Mouse (Mus musculus) forebrain, embryonic 16.5 days (tissue): Measurements from ENCODE around the gene Adgrg1. TPM values are rescaled to one million over a fixed set of nuclear protein-coding genes. Genes with fewer than 3 reads are reported as not detected.
A peak's percentile ranks its signal among the peaks of the same experiment; 100 is the strongest.

ENCODE experiments used
- ATAC-seq: fragments of 200-750 bp; cut with Nextera tagmentation; 2 replicates; pipeline ENCODE4 v1.8.0; 2017; ENCODE audit warnings: mild to moderate bottlenecking, moderate library complexity
- H3K27ac ChIP-seq: fragments of 300-500 bp; sonication (generic); 2 replicates; pipeline ENCODE4 v1.5.1; 2014; ENCODE audit warnings: low read length, control low read depth
- H3K27me3 ChIP-seq: fragments of 300-500 bp; sonication (generic); replicated peaks from 2 replicates; pipeline ENCODE4 v1.6.1; 2014; ENCODE audit warnings: low read length; ENCODE audit not compliant: control insufficient read depth, insufficient read depth
- H3K36me3 ChIP-seq: fragments of 300-500 bp; sonication (generic); 2 replicates; pipeline ENCODE4 v1.6.1; 2014; ENCODE audit not compliant: control insufficient read depth, insufficient read depth
- H3K4me1 ChIP-seq: fragments of 300-500 bp; sonication (generic); replicated peaks from 2 replicates; pipeline ENCODE4 v1.6.1; 2014; ENCODE audit warnings: low read length; ENCODE audit not compliant: control insufficient read depth, insufficient read depth
- H3K4me2 ChIP-seq: fragments of 300-500 bp; sonication (generic); 2 replicates; pipeline ENCODE4 v1.6.1; 2014; ENCODE audit warnings: mild to moderate bottlenecking, low read length, control low read depth
- H3K4me3 ChIP-seq: fragments of 300-500 bp; sonication (generic); replicated peaks from 2 replicates; pipeline ENCODE4 v1.5.1; 2014; ENCODE audit warnings: mild to moderate bottlenecking, low read length, control low read depth
- H3K9ac ChIP-seq: fragments of 300-500 bp; sonication (generic); replicated peaks from 2 replicates; pipeline ENCODE4 v1.6.1; 2014; ENCODE audit warnings: low read depth, low read length, control low read depth
- H3K9me3 ChIP-seq: fragments of 300-500 bp; sonication (generic); 2 replicates; pipeline ENCODE4 v1.6.1; 2016; ENCODE audit warnings: low read length; ENCODE audit not compliant: control insufficient read depth
- WGBS: fragments of 180-500 bp; shearing (Covaris S2); extraction: QIAGEN DNeasy Blood & Tissue Kit; methylation state at CpG from one replicate; pipeline ENCODE4 v1.1.7; 2014; 5-methylcytosine and 5-hydroxymethylcytosine counted together
- polyA plus RNA-seq: library from polyadenylated mRNA; unstranded; fragments of >200 nt; fragmentation: Nextera tagmentation; extraction: Ambion mirVana; gene quantifications from 2 replicates; pipeline ENCODE4 v1.2.1, GENCODE M21; 2015

Adgrg1 gene
- 132 and 152 TPM in 2 replicates for polyA plus RNA-seq

DNA sequence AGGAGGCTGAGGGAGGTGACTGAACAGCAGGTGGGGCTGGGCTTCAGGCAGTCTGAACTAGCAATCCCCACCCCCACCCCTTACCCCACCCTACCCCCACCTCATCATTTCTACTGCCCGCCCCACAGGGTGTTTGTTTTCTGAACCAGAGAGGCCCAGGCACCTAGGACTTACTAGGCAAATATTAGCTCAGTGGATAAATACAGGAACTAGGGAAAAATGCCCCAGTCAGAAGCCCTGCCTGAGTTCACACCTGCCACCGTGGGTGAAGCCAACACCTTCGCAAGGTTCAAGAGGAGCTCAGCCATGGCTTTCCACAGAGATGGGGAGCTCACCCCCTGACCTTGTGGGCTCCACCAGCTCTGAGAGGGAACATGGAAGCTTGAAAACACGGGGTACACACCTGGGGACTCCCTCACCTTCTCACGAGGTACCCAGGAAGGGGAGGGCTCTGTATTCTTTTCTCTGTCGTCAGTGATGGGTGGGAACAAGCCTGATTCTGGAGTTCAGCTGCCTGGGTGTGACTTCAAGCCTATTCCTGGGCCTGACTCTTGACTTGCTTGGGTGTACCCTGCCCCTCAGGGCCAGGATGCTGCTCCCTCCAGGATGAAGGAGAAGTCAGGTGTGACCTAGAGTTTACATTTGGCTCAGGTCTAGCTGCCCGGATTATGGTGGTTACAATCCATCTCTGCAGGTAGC is at the start of gene Adgrg1:
Gene Adgrg1 (plus strand): TSS at position 285 of the 699 bp plus-strand sequence.
- WGBS = 62% methylated on average over 7 of the region's 7 CpGs

DNA sequence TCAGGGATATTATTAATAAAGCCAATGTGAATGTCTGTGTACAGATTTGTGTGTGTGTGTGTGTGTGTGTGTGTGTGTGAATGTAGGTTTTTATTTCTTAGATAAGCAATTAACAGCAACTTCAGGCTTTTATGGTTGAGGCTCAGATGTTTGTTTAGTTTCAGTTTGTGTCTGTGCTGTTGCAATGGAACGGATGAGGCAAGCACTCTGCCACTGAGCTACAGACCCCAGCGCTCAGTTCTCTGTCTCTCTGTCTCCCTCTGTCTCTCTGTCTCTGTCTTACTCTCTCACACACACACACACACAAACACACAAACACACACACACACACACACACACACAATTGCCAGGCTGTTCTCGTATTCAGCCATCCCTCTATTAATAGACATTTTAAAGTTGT is 46.3 kb upstream of the Adgrg1 start:
- ATAC-seq = no peak
- no peak overlapping the region for H3K27ac ChIP-seq
- 87% methylated on average over 3 of the region's 3 CpGs for WGBS
- no peaks in the 10 kb centered on the region for H3K36me3 ChIP-seq
- H3K9ac ChIP-seq = no peak overlapping the region
- H3K4me1 ChIP-seq = no peaks in the 10 kb centered on the region
- no peak overlapping the region for H3K4me3 ChIP-seq
- H3K27me3 ChIP-seq = no peaks in the 10 kb centered on the region
- H3K9me3 ChIP-seq = no peaks in the 10 kb centered on the region
- H3K4me2 ChIP-seq = no peak overlapping the region

More for the DNA sequence above, at the start of gene Adgrg1:
- Histone ChIP-seq H3K27ac (no peak within 1 kb of the TSS), H3K9me3 (no peaks in the 10 kb centered on the region), H3K4me3 (no peak within 1 kb of the TSS), H3K4me2 (no peak within 1 kb of the TSS), H3K4me1 (peaks cover 23% of the 10 kb centered on the region), H3K27me3 (no peaks in the 10 kb centered on the region), H3K36me3 (no peaks in the 10 kb centered on the region), H3K9ac (no peak within 1 kb of the TSS)
- ATAC-seq = no peak

DNA sequence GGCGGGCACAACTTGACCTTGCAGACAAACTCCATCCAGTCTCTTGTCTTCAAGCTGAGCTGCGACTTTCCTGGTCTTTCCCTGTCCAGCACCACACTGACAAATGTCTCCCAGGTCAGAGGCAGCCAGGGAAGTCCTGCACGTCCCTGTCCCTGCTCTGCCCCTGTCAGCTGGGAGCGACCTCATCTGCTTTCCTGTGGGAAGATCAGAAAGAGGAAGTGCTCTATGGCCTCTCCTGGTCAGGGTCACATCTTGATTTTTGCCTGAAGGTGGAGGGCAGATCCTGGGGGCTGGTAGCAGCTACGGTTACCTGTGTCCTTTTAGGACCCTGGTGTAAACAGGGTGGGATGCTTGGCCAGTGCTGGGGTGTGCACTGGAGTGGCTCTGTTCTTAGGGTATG is 40.6 kb upstream of the Adgrg1 start:
- H3K27ac ChIP-seq = no peak overlapping the region
- H3K4me2 ChIP-seq = no peak overlapping the region
- no peaks in the 10 kb centered on the region for H3K36me3 ChIP-seq
- no peak for ATAC-seq
- H3K9ac ChIP-seq = no peak overlapping the region
- H3K4me1 ChIP-seq = no peaks in the 10 kb centered on the region
- no peaks in the 10 kb centered on the region for H3K9me3 ChIP-seq
- WGBS = 67% methylated on average over 5 of the region's 5 CpGs
- H3K27me3 ChIP-seq = no peaks in the 10 kb centered on the region
- H3K4me3 ChIP-seq = no peak overlapping the region

DNA sequence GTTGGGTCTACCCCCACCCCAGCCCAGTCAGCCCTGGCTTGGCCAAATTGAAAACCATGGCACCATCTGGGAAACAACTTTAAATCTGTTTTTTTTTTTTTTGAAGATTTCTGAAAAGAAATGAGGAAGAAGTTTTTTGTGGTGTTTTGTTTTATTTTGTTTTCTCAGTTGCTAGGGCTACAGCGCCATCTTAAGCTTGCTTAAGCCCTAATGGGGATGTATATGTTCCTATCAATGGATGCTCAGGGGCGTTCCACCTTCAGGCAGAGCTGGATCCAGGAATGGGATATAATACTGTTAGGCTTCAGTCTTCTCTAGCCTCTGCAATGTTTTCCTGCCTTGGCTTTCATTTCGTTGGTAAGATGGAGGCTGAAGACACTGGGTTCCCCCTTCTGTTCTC is 39.4 kb upstream of the Adgrg1 start:
- H3K4me1 ChIP-seq = no peaks in the 10 kb centered on the region

DNA sequence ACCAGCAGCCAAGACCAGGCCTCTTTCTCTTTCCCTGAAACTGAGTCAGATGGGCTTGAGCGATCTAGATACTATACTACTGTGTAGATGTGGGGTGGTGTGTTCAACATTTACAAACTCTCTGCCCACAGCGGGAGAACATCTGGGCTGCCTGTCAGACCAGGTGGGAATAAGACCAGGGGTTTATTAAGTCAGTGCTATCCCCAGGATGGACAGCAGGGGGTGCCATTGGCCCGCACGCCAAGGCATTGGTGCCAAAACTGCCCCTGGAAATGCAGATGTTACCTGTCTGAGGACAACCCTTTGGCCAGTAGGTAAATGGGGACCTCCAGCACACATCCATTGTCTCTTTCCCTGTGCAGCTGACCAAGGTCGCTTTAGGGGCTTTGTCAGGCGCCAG is 32.0 kb upstream of the Adgrg1 start:
- no peak overlapping the region for H3K9ac ChIP-seq
- H3K9me3 ChIP-seq = no peaks in the 10 kb centered on the region
- H3K4me2 ChIP-seq = no peak overlapping the region
- H3K27me3 ChIP-seq = no peaks in the 10 kb centered on the region
- H3K36me3 ChIP-seq = no peaks in the 10 kb centered on the region
- ATAC-seq = no peak
- H3K4me1 ChIP-seq = peaks cover 17% of the 10 kb centered on the region
- H3K4me3 ChIP-seq = no peak overlapping the region
- whole genome bisulfite sequencing = 14% methylated on average over 6 of the region's 6 CpGs
- no peak overlapping the region for H3K27ac ChIP-seq

More for the DNA sequence above, 39.4 kb upstream of the Adgrg1 start:
- Histone ChIP-seq H3K4me3 (no peak overlapping the region), H3K27me3 (no peaks in the 10 kb centered on the region), H3K9me3 (no peaks in the 10 kb centered on the region), H3K4me2 (no peak overlapping the region), H3K9ac (no peak overlapping the region), H3K27ac (no peak overlapping the region), H3K36me3 (no peaks in the 10 kb centered on the region)
- WGBS = 83% methylated on average over 3 of the region's 3 CpGs
- no peak for ATAC-seq

DNA sequence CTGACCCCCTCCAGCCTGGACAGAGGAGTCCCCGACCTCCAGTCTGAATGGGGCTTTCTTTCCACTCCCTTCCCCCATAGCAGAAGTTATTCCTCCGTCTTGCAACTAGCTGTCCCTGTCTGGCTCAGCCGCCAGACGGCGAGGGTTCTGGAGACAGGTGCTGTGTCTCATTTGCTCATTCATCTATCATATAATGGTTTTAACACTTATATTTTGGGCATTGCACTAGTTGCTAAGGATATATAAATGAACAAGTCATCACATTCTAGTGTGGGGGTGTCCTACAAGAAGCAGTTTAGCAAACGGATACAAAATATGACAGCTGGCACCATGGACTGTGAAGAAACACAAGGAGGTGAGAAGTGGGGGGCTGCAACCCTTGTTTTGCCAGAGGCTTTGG is 29.4 kb upstream of the Adgrg1 start:
- no peak overlapping the region for H3K4me3 ChIP-seq
- H3K9me3 ChIP-seq = no peaks in the 10 kb centered on the region
- H3K4me1 ChIP-seq = peaks cover 17% of the 10 kb centered on the region
- H3K9ac ChIP-seq = no peak overlapping the region
- H3K4me2 ChIP-seq = no peak overlapping the region
- H3K36me3 ChIP-seq = no peaks in the 10 kb centered on the region
- no peaks in the 10 kb centered on the region for H3K27me3 ChIP-seq
- H3K27ac ChIP-seq = peak overlapping the region; percentile 75
- 33% methylated on average over 6 of the region's 6 CpGs for WGBS
- ATAC-seq = peak; percentile 51

DNA sequence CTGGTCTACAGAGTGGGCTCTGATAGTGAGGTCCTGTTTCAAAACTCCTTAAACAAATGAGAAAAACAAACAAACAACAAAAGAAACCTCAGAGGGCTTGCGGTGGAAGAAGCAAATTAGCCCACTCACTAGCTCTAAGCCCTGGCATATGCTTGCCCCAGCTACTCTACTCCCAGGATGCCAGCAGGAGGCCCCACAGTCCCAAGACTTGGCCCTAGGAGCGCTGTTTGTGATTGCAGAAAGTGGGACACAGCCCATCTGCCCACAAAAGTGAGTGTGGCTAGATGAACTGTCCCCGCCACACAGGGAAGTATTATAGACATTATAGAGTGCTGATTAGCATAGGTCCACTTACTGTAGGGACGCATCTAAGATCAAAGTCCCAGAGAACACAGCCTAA is 26.1 kb upstream of the Adgrg1 start:
- Histone ChIP-seq H3K36me3 (no peaks in the 10 kb centered on the region), H3K27ac (no peak overlapping the region), H3K9me3 (no peaks in the 10 kb centered on the region), H3K9ac (no peak overlapping the region; the same call in 1 of the 2 replicates), H3K4me1 (peaks cover 17% of the 10 kb centered on the region), H3K27me3 (no peaks in the 10 kb centered on the region), H3K4me3 (no peak overlapping the region), H3K4me2 (no peak overlapping the region)
- WGBS = 63% methylated on average over 4 of the region's 4 CpGs
- ATAC-seq = no peak

DNA sequence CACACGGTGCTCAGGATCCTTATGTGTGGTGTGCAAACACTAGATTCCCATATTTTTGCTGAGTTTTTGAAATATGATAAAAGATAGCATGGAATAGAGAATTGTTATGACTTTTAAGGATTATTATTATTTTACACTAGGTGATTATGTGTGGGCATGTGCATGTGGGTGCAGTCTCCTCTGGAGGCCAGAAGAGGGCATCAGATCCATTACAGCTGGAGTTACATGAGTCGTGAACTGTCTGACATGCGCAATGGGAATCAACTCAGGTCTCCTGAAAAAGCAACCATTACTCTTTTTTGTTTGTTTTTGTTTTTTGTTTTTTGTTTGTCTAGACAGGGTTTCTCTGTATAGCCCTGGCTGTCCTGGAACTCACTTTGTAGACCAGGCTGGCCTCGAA is 25.5 kb upstream of the Adgrg1 start:
- WGBS = 86% methylated on average over 4 of the region's 4 CpGs
- no peak for ATAC-seq
- H3K4me2 ChIP-seq = no peak overlapping the region

DNA sequence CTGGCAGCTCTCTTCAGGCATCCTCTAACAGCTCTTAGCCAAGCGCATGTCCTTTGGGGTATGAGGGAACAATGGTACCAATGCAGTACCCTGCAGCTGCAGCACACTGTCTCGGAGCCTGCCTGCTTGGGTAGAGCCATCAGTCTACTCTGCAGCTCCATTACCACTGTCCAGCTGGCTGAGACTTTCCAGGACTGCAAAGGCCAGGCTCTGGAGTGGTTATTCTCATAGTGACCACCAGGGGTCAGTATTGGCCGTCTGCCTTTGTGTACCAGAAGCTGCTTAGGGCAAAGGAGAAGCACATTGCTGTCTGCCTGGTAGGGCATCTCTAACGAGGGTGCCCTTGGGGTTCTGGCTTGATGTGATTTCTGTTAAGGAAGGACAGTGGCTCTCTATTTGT is 24.5 kb upstream of the Adgrg1 start:
- Histone ChIP-seq H3K4me1 (peaks cover 24% of the 10 kb centered on the region), H3K9me3 (no peaks in the 10 kb centered on the region), H3K9ac (no peak overlapping the region), H3K27me3 (no peaks in the 10 kb centered on the region), H3K36me3 (no peaks in the 10 kb centered on the region), H3K4me2 (no peak overlapping the region), H3K27ac (no peak overlapping the region), H3K4me3 (no peak overlapping the region)
- ATAC-seq = peak; percentile 68
- 18% methylated on average over 4 of the region's 4 CpGs for WGBS

More for the DNA sequence above, 25.5 kb upstream of the Adgrg1 start:
- Histone ChIP-seq H3K27me3 (no peaks in the 10 kb centered on the region), H3K4me3 (no peak overlapping the region), H3K4me1 (peaks cover 19% of the 10 kb centered on the region), H3K27ac (no peak overlapping the region), H3K36me3 (no peaks in the 10 kb centered on the region), H3K9ac (no peak overlapping the region), H3K9me3 (no peaks in the 10 kb centered on the region)

DNA sequence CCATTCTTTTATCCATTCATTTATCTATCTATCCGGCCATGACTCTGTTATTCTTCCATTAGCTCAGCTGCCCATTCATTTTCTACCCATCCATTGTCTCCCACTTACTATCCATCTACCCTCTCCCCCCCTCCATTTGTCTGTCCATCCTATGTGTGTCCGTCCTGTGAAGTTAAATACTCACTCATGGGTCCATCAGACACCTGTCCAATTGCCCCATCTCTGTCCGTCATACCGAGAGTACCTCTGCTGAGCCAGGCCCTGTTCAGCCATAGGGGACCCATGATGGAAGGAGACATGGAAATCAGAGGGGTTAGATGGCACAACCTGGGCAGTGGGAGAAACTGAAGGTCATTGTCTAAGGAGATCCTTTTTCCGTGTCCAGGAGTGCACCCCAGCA is 24.1 kb upstream of the Adgrg1 start:
- no peak overlapping the region for H3K4me3 ChIP-seq
- 71% methylated on average over 5 of the region's 5 CpGs for WGBS
- H3K27ac ChIP-seq = no peak overlapping the region
- H3K9me3 ChIP-seq = no peaks in the 10 kb centered on the region
- H3K9ac ChIP-seq = no peak overlapping the region
- H3K36me3 ChIP-seq = no peaks in the 10 kb centered on the region
- ATAC-seq = no peak
- no peak overlapping the region for H3K4me2 ChIP-seq
- H3K4me1 ChIP-seq = peaks cover 20% of the 10 kb centered on the region
- no peaks in the 10 kb centered on the region for H3K27me3 ChIP-seq
